Mouse (Mus musculus) MEL (cell line): ENCODE measurements around the gene Mettl18. TPM values are rescaled to one million over a fixed set of nuclear protein-coding genes. Genes with fewer than 3 reads are reported as not detected.
A peak's percentile ranks its signal among the peaks of the same experiment; 100 is the strongest.

ENCODE experiments used
- DNase-seq: peaks from one replicate; pipeline ENCODE4 v3.0.0; 2011; ENCODE audit warnings: low read depth, low spot score
- H3K27ac ChIP-seq: 2 replicates; pipeline ENCODE4 v1.5.1; 2012; ENCODE audit warnings: low read depth, mild to moderate bottlenecking, control low read depth, low read length, moderate library complexity; ENCODE audit not compliant: control insufficient read depth
- H3K27me3 ChIP-seq, 2 experiments: fragments of 150-350 bp in 1 of 2; sonication (generic) in 1 of 2; 2 replicates each; pipeline ENCODE4 v1.6.1; 2012; ENCODE audit warnings: low read length in 2 of 2, mild to moderate bottlenecking in 2 of 2, improper control_type of control experiment in 1 of 2, moderate library complexity in 1 of 2; ENCODE audit not compliant: insufficient read depth in 2 of 2, control insufficient read depth in 1 of 2
- H3K36me3 ChIP-seq, 2 experiments: 2 replicates each; pipeline ENCODE4 v1.6.1; 2012 to 2014; ENCODE audit warnings: low read length in 2 of 2, improper control_type of control experiment in 1 of 2, inconsistent platforms in 1 of 2, mild to moderate bottlenecking in 1 of 2; ENCODE audit not compliant: insufficient read depth in 2 of 2, control insufficient read depth in 1 of 2
- H3K4me1 ChIP-seq, 2 experiments: fragments of 150-350 bp in 1 of 2; sonication (generic) in 1 of 2; 2 replicates each; pipeline ENCODE4 v1.6.1; 2012; ENCODE audit warnings: low read length in 2 of 2, improper control_type of control experiment in 1 of 2, mild to moderate bottlenecking in 1 of 2; ENCODE audit not compliant: insufficient read depth in 2 of 2, control insufficient read depth in 1 of 2
- H3K4me3 ChIP-seq, 2 experiments: fragments of 150-350 bp in 1 of 2; sonication (generic) in 1 of 2; 2 replicates each; pipeline ENCODE4 v1.5.1; 2012; ENCODE audit warnings: low read depth in 2 of 2, low read length in 2 of 2, mild to moderate bottlenecking in 2 of 2, moderate library complexity in 2 of 2, control low read depth in 1 of 2, improper control_type of control experiment in 1 of 2; ENCODE audit not compliant: control insufficient read depth in 1 of 2, insufficient read depth in 1 of 2
- H3K79me2 ChIP-seq: 2 replicates; pipeline ENCODE4 v1.6.1; 2012; ENCODE audit warnings: mild to moderate bottlenecking, low read length, moderate library complexity; ENCODE audit not compliant: control insufficient read depth, poor library complexity, insufficient read depth
- H3K9ac ChIP-seq: 2 replicates; pipeline ENCODE4 v1.6.1; 2012; ENCODE audit warnings: low read depth, mild to moderate bottlenecking, control low read depth, low read length, moderate library complexity; ENCODE audit not compliant: control insufficient read depth, poor library complexity, severe bottlenecking
- H3K9me3 ChIP-seq: fragments of 150-350 bp; sonication (generic); replicated peaks from 2 replicates; pipeline ENCODE4 v1.6.1; 2012; ENCODE audit warnings: mild to moderate bottlenecking, low read length, improper control_type of control experiment, moderate library complexity; ENCODE audit not compliant: insufficient read depth
- CTCF ChIP-seq, 3 experiments: IDR thresholded peaks in 2 of 3; conservative IDR thresholded peaks in 1 of 3; 2 replicates each; pipeline ENCODE4 v1.5.1; 2011 to 2012; ENCODE audit warnings: low read length in 3 of 3, low read depth in 2 of 3, mild to moderate bottlenecking in 2 of 3, improper control_type of control experiment in 1 of 3, inconsistent platforms in 1 of 3, mixed read lengths in 1 of 3, moderate library complexity in 1 of 3; ENCODE audit not compliant: control insufficient read depth in 1 of 3, insufficient read depth in 1 of 3, poor library complexity in 1 of 3, severe bottlenecking in 1 of 3
- GATA1 ChIP-seq: IDR thresholded peaks from 2 replicates; pipeline ENCODE4 v1.6.1; 2011; ENCODE audit warnings: low read depth, low read length, improper control_type of control experiment
- HCFC1 ChIP-seq: IDR thresholded peaks from 2 replicates; pipeline ENCODE4 v1.6.1; 2012; ENCODE audit warnings: low read depth, mild to moderate bottlenecking, inconsistent platforms, low read length, improper control_type of control experiment, moderate library complexity
- MAFK ChIP-seq: IDR thresholded peaks from 2 replicates; pipeline ENCODE4 v1.6.1; 2011; ENCODE audit warnings: low read depth, mild to moderate bottlenecking, low read length, improper control_type of control experiment, borderline replicate concordance
- MAX ChIP-seq: IDR thresholded peaks from 2 replicates; pipeline ENCODE4 v1.6.1; 2011; ENCODE audit warnings: low read length, improper control_type of control experiment
- MYC ChIP-seq: IDR thresholded peaks from 2 replicates; pipeline ENCODE4 v1.6.1; 2011; ENCODE audit warnings: low read depth, mild to moderate bottlenecking, low read length, improper control_type of control experiment, moderate library complexity
- POLR2AphosphoS2 ChIP-seq: IDR thresholded peaks from 2 replicates; pipeline ENCODE4 v1.6.1; 2011; ENCODE audit warnings: low read length, improper control_type of control experiment
- POLR2AphosphoS5 ChIP-seq: IDR thresholded peaks from 2 replicates; pipeline ENCODE4 v1.6.1; 2012; ENCODE audit warnings: low read depth, borderline replicate concordance, mild to moderate bottlenecking, inconsistent platforms, low read length, moderate library complexity, mixed read lengths
- SMC3 ChIP-seq: IDR thresholded peaks from 2 replicates; pipeline ENCODE4 v1.6.1; 2011; ENCODE audit warnings: low read depth, low read length, improper control_type of control experiment
- TAL1 ChIP-seq: IDR thresholded peaks from 2 replicates; pipeline ENCODE4 v1.6.1; 2012; ENCODE audit warnings: mild to moderate bottlenecking, inconsistent platforms, low read length, moderate library complexity, mixed read lengths
- ZMIZ1 ChIP-seq: IDR thresholded peaks from 2 replicates; pipeline ENCODE4 v1.6.1; 2012; ENCODE audit warnings: low read depth, mild to moderate bottlenecking, inconsistent platforms, low read length, improper control_type of control experiment, moderate library complexity
- ZNF384 ChIP-seq: IDR thresholded peaks from 2 replicates; pipeline ENCODE4 v1.6.1; 2012; ENCODE audit warnings: low read depth, mild to moderate bottlenecking, inconsistent platforms, low read length, improper control_type of control experiment
- polyA plus RNA-seq, 2 experiments: library from polyadenylated mRNA; stranded (reverse) in 1 of 2; unstranded in 1 of 2; fragments of >175 nt in 1 of 2; fragments of >200 nt in 1 of 2; gene quantifications; 2 replicates each; pipeline versions ENCODE4 v1.2.1 to v1.2.4; 2012; ENCODE audit warnings: low replicate concordance in 2 of 2, low read depth in 1 of 2; ENCODE audit not compliant: insufficient read length in 2 of 2, insufficient read depth in 1 of 2, missing spikeins in 1 of 2
- total RNA-seq: library from RNA; depleted of rRNA; stranded (reverse); fragments of 300-350 nt; gene quantifications from 2 replicates; pipeline ENCODE4 v1.2.3, GENCODE M21; 2012

Mettl18 gene
- total and polyA plus RNA-seq, 3 experiments = 5.8 to 6.9 TPM; not detected in 1

DNA sequence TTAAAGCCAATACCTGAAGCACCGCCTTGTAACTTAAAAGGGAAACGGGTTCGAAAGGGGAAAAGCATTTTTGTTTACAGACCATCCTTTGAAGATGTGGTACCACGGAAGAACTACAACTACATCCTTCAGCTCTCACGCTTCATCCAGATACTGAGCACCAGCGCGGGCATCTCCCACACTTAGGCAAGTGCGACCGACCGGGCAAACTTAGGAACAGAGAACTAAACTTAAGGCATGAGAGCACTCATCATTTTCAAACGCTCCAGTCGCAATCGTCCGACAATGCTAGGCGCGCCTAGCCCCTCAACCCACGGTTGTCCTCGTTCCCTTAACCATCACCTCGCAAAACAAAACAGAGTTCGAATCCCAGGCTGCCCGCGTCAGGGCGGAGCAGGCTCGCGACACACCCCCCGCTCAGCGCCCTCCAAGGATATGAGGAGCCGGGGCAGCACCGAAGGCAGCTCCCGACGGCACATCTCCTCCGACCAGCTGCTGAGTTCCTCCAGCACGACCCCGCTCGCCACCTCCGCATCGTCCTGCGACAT, 442 bp upstream of the Mettl18 start:
- no peaks in the 10 kb centered on the region for H3K9me3 ChIP-seq
- H3K27ac ChIP-seq = peak overlapping the region; percentile 36; the same call in 1 of the 2 replicates

DNA sequence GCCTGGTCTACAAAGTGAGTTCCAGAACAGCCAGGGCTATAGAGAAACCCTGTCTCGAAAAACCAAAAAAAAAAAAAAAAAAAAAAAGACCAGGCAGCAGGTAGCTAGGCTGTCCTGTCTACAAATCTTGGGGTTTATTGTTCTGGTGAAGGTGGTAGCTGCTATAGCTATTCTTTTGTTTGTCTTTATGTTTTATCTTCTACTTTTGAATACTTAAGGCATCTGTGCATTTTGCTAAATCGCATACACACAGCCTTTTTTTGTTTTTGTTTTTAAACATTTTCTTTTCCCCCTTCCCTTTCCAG, 872 bp downstream of the Mettl18 start:
- H3K4me3 ChIP-seq = peak overlapping the region in 1 of 2 experiments; percentile 90; a peak in 3 of 4 replicates
- no peaks in the 10 kb centered on the region for H3K9me3 ChIP-seq
- H3K4me1 ChIP-seq = peaks cover 5 to 12% of the 10 kb centered on the region in 2 experiments; a peak in 3 of 4 replicates
- no peak overlapping the region for H3K27ac ChIP-seq
- H3K36me3 ChIP-seq = peaks cover 0 to 19% of the 10 kb centered on the region in 2 experiments; a peak in 2 of 4 replicates
- no peaks in the 10 kb centered on the region for H3K27me3 ChIP-seq
- DNase-seq = no peak
- peak overlapping the region; percentile 86 for H3K9ac ChIP-seq
- H3K79me2 ChIP-seq = peaks cover 14% of the 10 kb centered on the region
- TF ChIP-seq ZNF384 (peak; percentile 76), MAX (no peak), MAFK (0 out of 2 replicates have a peak, but pooled peaks have one; percentile 24)

More for the DNA sequence above, 442 bp upstream of the Mettl18 start:
- H3K79me2 ChIP-seq = peaks cover 14% of the 10 kb centered on the region
- peak; percentile 2; the same call in 1 of the 2 replicates for TF ChIP-seq ZMIZ1
- TF ChIP-seq ZNF384 = no peak
- peak overlapping the region; percentile 74 for H3K9ac ChIP-seq
- no peak for DNase-seq
- peaks cover 5 to 12% of the 10 kb centered on the region in 2 experiments; a peak in 3 of 4 replicates for H3K4me1 ChIP-seq
- H3K36me3 ChIP-seq = peaks cover 2 to 20% of the 10 kb centered on the region in 2 experiments; a peak in 3 of 4 replicates
- no peaks in the 10 kb centered on the region for H3K27me3 ChIP-seq
- H3K4me3 ChIP-seq = peak overlapping the region; percentile 84 to 90

DNA sequence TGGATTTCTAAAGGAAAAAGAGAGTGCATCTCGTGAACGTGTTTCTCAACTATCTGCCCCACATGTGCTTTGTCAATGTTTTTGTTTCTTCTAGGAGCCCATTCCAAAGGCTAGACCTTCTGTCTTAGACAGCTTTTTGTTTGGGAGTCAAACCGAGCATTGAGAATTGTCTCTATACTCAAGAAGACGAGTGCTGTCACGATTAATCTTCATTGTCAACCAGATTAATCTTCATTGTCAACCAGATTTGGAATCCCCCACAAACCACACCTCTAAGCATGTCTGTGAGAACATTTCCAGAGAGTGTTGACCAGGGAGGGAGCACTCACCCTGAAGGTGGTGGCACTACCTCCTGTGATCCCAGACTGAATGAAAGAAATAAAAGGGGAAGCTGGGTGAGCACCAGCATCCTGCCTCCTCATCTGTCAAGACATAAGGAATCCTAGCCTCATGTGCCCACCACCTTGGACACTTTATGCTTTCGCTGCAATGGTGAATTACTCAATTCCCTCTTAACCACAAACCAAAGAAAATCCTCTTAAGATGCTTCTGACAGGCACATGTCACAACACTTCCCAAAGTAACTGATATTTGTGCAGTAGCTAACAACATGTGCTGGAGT, 7.3 kb downstream of the Mettl18 start:
- no peak for DNase-seq
- no peaks in the 10 kb centered on the region for H3K27me3 ChIP-seq
- H3K9me3 ChIP-seq = no peaks in the 10 kb centered on the region
- no peaks in the 10 kb centered on the region; a peak in 2 of 4 replicates for H3K4me1 ChIP-seq
- no peak overlapping the region for H3K9ac ChIP-seq
- H3K79me2 ChIP-seq = no peaks in the 10 kb centered on the region
- H3K27ac ChIP-seq = no peak overlapping the region
- H3K36me3 ChIP-seq = peaks cover 0 to 4% of the 10 kb centered on the region in 2 experiments; a peak in 1 of 4 replicates
- H3K4me3 ChIP-seq = no peak overlapping the region
- TF ChIP-seq CTCF (IDR thresholded peaks at IDR 0.05 in 2 of 3, conservative IDR thresholded peaks at IDR 0.05 in 1 of 3; ENCODE audit: control insufficient read depth in 1 of 3, insufficient read depth in 1 of 3, low read depth in 2 of 3, low read length in 3 of 3, poor library complexity in 1 of 3, severe bottlenecking in 1 of 3) = no peak
- no peak for TF ChIP-seq GATA1
- TF ChIP-seq SMC3 = no peak
- TF ChIP-seq POLR2AphosphoS2 = no peak
- TF ChIP-seq HCFC1 = no peak
- TF ChIP-seq TAL1 = no peak
- no peak for TF ChIP-seq POLR2AphosphoS5
- TF ChIP-seq MYC = no peak
